Mouse (Mus musculus): Measurements from ENCODE around the gene Eif5b. TPM values are rescaled to one million over a fixed set of nuclear protein-coding genes. Genes with fewer than 3 reads are reported as not detected.

The Eif5b gene
- 17.1 and 18.9 TPM in 2 replicates for total RNA-seq (2014; rRNA removed)
- 3.4 and 4.1 TPM in 2 replicates for polyA plus RNA-seq (2012; rRNA removed)

- TF ChIP-seq CTCF (IDR thresholded peaks at IDR 0.05; ENCODE audit: low read depth, low read length) (peak; percentile 45), POLR2A (IDR thresholded peaks at IDR 0.05; ENCODE audit: extremely low read depth, insufficient read depth, low read length) (peak; percentile 78)
- Histone ChIP-seq H3K27me3 (ENCODE audit: control insufficient read depth, insufficient read depth, low read length) (no peaks in the 10 kb centered on the region), H3K4me3 (ENCODE audit: insufficient read depth, low read depth, low read length) (peak within 1 kb of the TSS; percentile 97), H3K36me3 (ENCODE audit: control insufficient read depth, insufficient read depth, low read length) (peaks cover 9% of the 10 kb centered on the region), H3K4me1 (ENCODE audit: control insufficient read depth, insufficient read depth, low read length) (peaks cover 7% of the 10 kb centered on the region; the same call in 1 of the 2 replicates), H3K9ac (ENCODE audit: low read depth, low read length) (peak within 1 kb of the TSS; percentile 95), H3K27ac (replicated peaks; ENCODE audit: insufficient read depth, low read depth, low read length) (peak within 1 kb of the TSS; percentile 82), H3K79me2 (ENCODE audit: control insufficient read depth, insufficient read depth, low read length) (peaks cover 14% of the 10 kb centered on the region; the same call in 1 of the 2 replicates)
- DNase-seq (ENCODE audit: extremely low read depth, low read depth, low spot score), result peak; percentile 83
- under 1% methylated on average over 50 of the region's 50 CpGs for WGBS
Measured at GRCm38 (mm10) chr1:37997867-37998266, at the start of gene Eif5b, which contains the start of gene Txndc9. Gene Eif5b (plus strand): TSS chr1:37998010. Gene Txndc9 (minus strand): TSS chr1:37997893.

DNA sequence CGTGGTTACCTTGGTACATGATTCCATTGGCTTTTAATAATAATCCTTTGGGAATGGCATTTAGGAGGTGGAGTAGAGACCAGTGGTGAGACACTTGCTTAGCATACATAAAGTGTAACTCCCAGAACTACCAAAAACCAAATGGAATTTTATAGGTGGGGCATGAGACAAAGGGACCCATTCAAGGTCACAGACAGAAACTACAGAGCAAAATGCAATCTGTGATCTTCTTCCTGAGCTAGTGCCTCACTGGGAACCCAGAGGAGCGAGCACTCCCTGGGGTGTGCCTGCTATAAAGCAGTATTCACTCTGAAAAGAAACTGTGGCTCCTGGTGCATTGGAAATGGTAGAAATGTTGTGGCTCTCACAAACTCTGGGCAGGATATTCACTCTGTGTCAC, 48.9 kb upstream of the Eif5b start:
- no peak for DNase-seq (ENCODE audit: extremely low read depth, low read depth, low spot score)
- H3K79me2 ChIP-seq (ENCODE audit: control insufficient read depth, insufficient read depth, low read length), result no peaks in the 10 kb centered on the region
- WGBS, result 76% methylated on average over 2 of the region's 2 CpGs
- H3K9ac ChIP-seq (ENCODE audit: low read depth, low read length), result no peak overlapping the region
- no peaks in the 10 kb centered on the region for H3K4me1 ChIP-seq (ENCODE audit: control insufficient read depth, insufficient read depth, low read length)
- TF ChIP-seq POLR2A (IDR thresholded peaks at IDR 0.05; ENCODE audit: extremely low read depth, insufficient read depth, low read length), result no peak
- no peak for TF ChIP-seq CTCF (IDR thresholded peaks at IDR 0.05; ENCODE audit: low read depth, low read length)
- H3K4me3 ChIP-seq (ENCODE audit: insufficient read depth, low read depth, low read length), result no peak overlapping the region
- H3K27ac ChIP-seq (replicated peaks; ENCODE audit: insufficient read depth, low read depth, low read length), result no peak overlapping the region
- H3K36me3 ChIP-seq (ENCODE audit: control insufficient read depth, insufficient read depth, low read length), result no peaks in the 10 kb centered on the region
- no peaks in the 10 kb centered on the region for H3K27me3 ChIP-seq (ENCODE audit: control insufficient read depth, insufficient read depth, low read length)

DNA sequence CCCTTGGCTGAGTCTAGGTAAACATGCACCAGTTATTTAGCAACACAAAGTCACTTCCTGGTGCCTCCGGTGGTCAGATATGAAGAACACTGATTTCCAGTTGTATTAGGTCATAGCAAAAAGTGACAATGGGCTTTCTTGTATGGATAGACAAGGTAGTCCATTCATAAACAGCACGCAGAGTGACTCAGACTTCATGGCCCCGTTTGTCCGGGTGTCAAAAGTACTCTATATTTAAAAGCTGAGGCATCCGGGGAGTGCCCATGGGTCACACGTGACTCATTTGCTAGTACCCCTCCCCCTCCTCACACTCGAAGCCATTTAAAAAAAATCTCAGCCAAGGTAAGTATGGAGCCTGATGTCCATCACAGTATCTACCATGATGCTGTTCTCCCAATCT, 43.0 kb upstream of the Eif5b start:
- DNase-seq (ENCODE audit: extremely low read depth, low read depth, low spot score), result no peak
- H3K36me3 ChIP-seq (ENCODE audit: control insufficient read depth, insufficient read depth, low read length), result no peaks in the 10 kb centered on the region
- no peak for TF ChIP-seq CTCF (IDR thresholded peaks at IDR 0.05; ENCODE audit: low read depth, low read length)
- TF ChIP-seq POLR2A (IDR thresholded peaks at IDR 0.05; ENCODE audit: extremely low read depth, insufficient read depth, low read length), result no peak

DNA sequence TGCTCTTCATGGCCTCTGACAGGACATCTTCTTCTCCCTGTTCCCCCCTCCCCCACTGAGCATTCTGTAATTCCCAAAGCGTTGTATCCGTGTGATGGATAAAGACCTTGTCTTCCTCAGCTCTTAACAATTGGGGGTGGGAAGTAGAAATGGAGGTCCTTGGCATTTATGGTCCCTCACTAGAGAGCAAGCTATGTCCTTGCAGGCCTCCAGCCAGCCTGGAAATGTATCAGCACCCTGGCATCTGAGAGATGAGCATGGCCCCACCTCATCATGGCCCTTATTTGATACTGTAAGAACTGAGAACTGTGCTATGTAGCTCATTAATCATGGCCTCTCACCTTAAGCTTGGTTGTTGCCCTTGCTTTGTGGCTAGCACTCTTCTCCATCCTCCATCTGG, 42.6 kb upstream of the Eif5b start:
- no peak overlapping the region for H3K4me3 ChIP-seq (ENCODE audit: insufficient read depth, low read depth, low read length)
- H3K79me2 ChIP-seq (ENCODE audit: control insufficient read depth, insufficient read depth, low read length), result no peaks in the 10 kb centered on the region
- no peaks in the 10 kb centered on the region for H3K27me3 ChIP-seq (ENCODE audit: control insufficient read depth, insufficient read depth, low read length)
- no peak overlapping the region for H3K9ac ChIP-seq (ENCODE audit: low read depth, low read length)
- H3K27ac ChIP-seq (replicated peaks; ENCODE audit: insufficient read depth, low read depth, low read length), result no peak overlapping the region
- no peaks in the 10 kb centered on the region for H3K36me3 ChIP-seq (ENCODE audit: control insufficient read depth, insufficient read depth, low read length)
- DNase-seq (ENCODE audit: extremely low read depth, low read depth, low spot score), result no peak
- H3K4me1 ChIP-seq (ENCODE audit: control insufficient read depth, insufficient read depth, low read length), result no peaks in the 10 kb centered on the region
- TF ChIP-seq CTCF (IDR thresholded peaks at IDR 0.05; ENCODE audit: low read depth, low read length) (no peak), POLR2A (IDR thresholded peaks at IDR 0.05; ENCODE audit: extremely low read depth, insufficient read depth, low read length) (no peak)
- 92% methylated on average over 2 of the region's 2 CpGs for WGBS

More for the DNA sequence above, 43.0 kb upstream of the Eif5b start:
- 79% methylated on average over 7 of the region's 7 CpGs for WGBS
- H3K4me3 ChIP-seq (ENCODE audit: insufficient read depth, low read depth, low read length), result no peak overlapping the region
- H3K27ac ChIP-seq (replicated peaks; ENCODE audit: insufficient read depth, low read depth, low read length), result no peak overlapping the region
- H3K9ac ChIP-seq (ENCODE audit: low read depth, low read length), result no peak overlapping the region
- H3K4me1 ChIP-seq (ENCODE audit: control insufficient read depth, insufficient read depth, low read length), result no peaks in the 10 kb centered on the region
- H3K79me2 ChIP-seq (ENCODE audit: control insufficient read depth, insufficient read depth, low read length), result no peaks in the 10 kb centered on the region
- no peaks in the 10 kb centered on the region for H3K27me3 ChIP-seq (ENCODE audit: control insufficient read depth, insufficient read depth, low read length)

- WGBS, result 41% methylated on average over 3 of the region's 3 CpGs
- Histone ChIP-seq H3K36me3 (ENCODE audit: control insufficient read depth, insufficient read depth, low read length) (no peaks in the 10 kb centered on the region), H3K4me3 (ENCODE audit: insufficient read depth, low read depth, low read length) (no peak overlapping the region), H3K27me3 (ENCODE audit: control insufficient read depth, insufficient read depth, low read length) (no peaks in the 10 kb centered on the region), H3K79me2 (ENCODE audit: control insufficient read depth, insufficient read depth, low read length) (no peaks in the 10 kb centered on the region), H3K9ac (ENCODE audit: low read depth, low read length) (no peak overlapping the region), H3K4me1 (ENCODE audit: control insufficient read depth, insufficient read depth, low read length) (no peaks in the 10 kb centered on the region), H3K27ac (replicated peaks; ENCODE audit: insufficient read depth, low read depth, low read length) (no peak overlapping the region)
- TF ChIP-seq CTCF (IDR thresholded peaks at IDR 0.05; ENCODE audit: low read depth, low read length) (no peak), POLR2A (IDR thresholded peaks at IDR 0.05; ENCODE audit: extremely low read depth, insufficient read depth, low read length) (no peak)
- no peak for DNase-seq (ENCODE audit: extremely low read depth, low read depth, low spot score)
Measured at GRCm38 (mm10) chr1:37956690-37957431, 40.9 kb upstream of the Eif5b start.

DNA sequence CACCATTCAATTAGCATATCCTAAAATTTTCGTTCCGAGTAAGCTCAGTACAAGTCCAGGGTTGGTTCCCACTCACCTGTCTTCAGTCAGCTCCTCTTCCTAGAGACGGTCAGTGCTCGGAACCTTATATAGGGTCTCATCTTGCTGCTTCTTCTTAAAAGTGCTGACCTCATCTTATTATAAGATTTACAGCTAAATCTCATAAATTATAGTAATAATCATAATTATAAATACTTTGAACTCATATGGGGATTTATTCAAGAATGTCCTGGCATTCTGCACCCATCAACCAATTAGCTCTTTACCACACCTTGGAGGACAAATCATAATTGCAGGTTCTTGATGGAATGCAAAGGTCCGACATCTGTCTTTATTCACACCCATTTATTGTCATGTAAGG, 40.2 kb upstream of the Eif5b start, which contains the start of gene Lyg1:
TSS of gene Lyg1 (minus strand) at position 101 of the 400 bp plus-strand sequence.
- H3K9ac ChIP-seq (ENCODE audit: low read depth, low read length), result no peak within 1 kb of the TSS
- no peak for DNase-seq (ENCODE audit: extremely low read depth, low read depth, low spot score)
- H3K79me2 ChIP-seq (ENCODE audit: control insufficient read depth, insufficient read depth, low read length), result no peaks in the 10 kb centered on the region
- TF ChIP-seq POLR2A (IDR thresholded peaks at IDR 0.05; ENCODE audit: extremely low read depth, insufficient read depth, low read length) (no peak), CTCF (IDR thresholded peaks at IDR 0.05; ENCODE audit: low read depth, low read length) (no peak)
- no peak within 1 kb of the TSS for H3K4me3 ChIP-seq (ENCODE audit: insufficient read depth, low read depth, low read length)
- H3K27me3 ChIP-seq (ENCODE audit: control insufficient read depth, insufficient read depth, low read length), result no peaks in the 10 kb centered on the region
- no peaks in the 10 kb centered on the region for H3K4me1 ChIP-seq (ENCODE audit: control insufficient read depth, insufficient read depth, low read length)
- H3K36me3 ChIP-seq (ENCODE audit: control insufficient read depth, insufficient read depth, low read length), result no peaks in the 10 kb centered on the region
- H3K27ac ChIP-seq (replicated peaks; ENCODE audit: insufficient read depth, low read depth, low read length), result no peak within 1 kb of the TSS
- WGBS, result 87% methylated on average over 5 of the region's 5 CpGs

All from liver, adult 2 months (tissue).